Mouse (Mus musculus) right cerebral cortex, postnatal 10 days (tissue): ENCODE results near the gene Gm45711.
A peak's percentile ranks its signal among the peaks of the same experiment; 100 is the strongest.
"Not testable (repeated sequence)": the region's sequence is repeated elsewhere in the genome, so short reads cannot be mapped to it uniquely, and the experiment has no call there.

Experiments used
- DNase-seq, 2 experiments: peaks; one replicate each; pipeline ENCODE4 v3.0.0; 2021; ENCODE audit warnings: low spot score in 2 of 2

Gene Gm45711

DNA sequence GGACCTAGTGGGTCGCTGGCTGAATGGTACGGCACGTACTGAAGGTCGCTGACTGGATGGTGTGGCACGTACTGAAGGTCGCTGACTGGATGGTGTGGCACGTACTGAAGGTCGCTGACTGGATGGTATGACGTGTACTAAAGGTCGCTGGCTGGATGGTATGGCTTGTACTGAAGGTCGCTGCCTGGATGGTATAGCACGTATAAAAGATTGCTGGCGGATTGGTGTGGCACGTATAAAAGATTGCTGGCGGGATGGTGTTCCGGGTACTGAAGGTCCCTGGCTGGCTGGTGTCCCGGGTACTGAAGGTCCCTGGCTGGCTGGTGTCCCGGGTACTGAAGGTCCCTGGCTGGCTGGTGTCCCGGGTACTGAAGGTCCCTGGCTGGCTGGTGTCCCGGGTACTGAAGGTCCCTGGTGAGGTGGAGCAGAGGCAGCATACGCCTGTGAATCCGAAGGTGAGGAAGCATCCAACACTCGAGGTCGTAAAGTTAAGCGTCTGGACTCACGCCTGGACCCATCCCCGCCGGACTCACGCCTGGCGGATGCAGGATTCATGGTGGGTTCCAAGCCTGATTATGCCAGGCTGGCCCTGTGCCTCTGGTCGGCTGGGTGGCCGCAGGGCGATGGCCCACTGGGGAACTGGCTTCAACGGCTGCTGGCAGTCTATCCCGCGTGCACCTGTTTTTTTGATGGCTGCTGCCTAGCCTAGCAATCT, at the start of gene Gm45711, which contains the start of gene Cmtm1:
TSS of gene Gm45711 (minus strand) at position 641 of the 715 bp plus-strand sequence.
TSS of gene Cmtm1 (minus strand) at position 705 of the 715 bp plus-strand sequence.
- peak; percentile 33 to 47 for DNase-seq

GRCm38 (mm10) chr8:104358637-104359036, 48.8 kb upstream of the Gm45711 start:
- DNase-seq, result no peak

- no peak for DNase-seq
Observed at GRCm38 (mm10) chr8:104354504-104354903, 44.6 kb upstream of the Gm45711 start.

DNA sequence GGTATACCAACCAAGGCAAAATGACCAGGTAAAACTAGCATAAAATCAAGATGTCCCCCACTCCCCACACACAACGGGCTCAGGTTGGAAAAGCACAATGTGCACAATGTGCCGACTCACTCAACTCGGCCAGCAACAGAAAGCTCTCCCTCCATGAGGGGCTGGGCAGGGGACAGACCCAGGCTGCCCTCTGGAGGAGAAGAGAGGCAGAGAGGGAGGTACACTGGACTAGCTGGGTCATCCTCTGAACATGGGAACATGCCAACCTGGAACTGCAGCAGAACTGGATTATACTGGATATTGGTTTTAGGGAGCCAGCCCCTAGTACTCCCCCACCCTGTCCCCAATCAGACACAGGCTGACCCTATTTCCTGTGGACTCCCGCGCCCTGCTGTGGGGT, 43.3 kb upstream of the Gm45711 start:
- DNase-seq, result no peak

- DNase-seq, result no peak
Observed at GRCm38 (mm10) chr8:104350047-104350446, 40.2 kb upstream of the Gm45711 start.

DNA sequence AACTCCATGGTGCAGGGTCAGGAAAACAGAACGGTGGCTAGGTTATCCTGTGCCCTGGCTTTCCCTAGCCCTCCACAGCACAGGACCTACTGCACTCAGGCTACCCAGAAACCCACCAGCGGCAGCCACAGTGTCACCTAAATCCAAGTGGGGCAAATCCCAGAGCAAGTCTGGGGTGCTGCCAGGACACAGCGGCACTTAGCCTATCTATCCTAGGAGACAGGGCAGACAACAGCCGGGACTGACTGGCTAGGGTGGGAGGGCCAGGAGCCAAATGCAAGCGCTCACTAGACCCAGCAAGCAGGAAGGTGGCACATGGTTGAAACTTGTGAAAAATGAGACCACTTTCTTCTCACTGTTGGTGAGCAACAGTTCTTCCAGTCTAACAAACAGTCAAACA, 39.1 kb upstream of the Gm45711 start:
- no peak for DNase-seq

GRCm38 (mm10) chr8:104346706-104347105, 36.8 kb upstream of the Gm45711 start:
- DNase-seq, result no peak

DNA sequence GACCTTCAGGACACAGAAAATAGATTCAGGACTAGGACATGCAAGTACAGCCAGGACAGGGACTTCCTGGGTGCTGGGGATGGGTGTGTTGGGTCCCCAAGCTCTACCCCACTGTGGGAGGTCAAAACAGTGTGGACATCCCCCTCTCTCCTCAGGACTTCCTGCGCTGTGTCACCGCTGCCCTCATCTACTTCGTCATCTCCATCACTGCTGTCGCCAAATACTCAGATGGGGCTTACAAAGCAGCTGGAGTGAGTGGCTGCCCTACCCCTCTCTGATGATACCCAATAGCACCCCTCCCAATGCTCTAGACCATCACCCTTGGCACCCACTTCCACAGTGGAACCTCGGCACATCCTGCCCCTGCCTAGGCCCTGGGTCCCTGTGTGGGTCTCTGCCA, 34.7 kb upstream of the Gm45711 start:
- no peak for DNase-seq

DNA sequence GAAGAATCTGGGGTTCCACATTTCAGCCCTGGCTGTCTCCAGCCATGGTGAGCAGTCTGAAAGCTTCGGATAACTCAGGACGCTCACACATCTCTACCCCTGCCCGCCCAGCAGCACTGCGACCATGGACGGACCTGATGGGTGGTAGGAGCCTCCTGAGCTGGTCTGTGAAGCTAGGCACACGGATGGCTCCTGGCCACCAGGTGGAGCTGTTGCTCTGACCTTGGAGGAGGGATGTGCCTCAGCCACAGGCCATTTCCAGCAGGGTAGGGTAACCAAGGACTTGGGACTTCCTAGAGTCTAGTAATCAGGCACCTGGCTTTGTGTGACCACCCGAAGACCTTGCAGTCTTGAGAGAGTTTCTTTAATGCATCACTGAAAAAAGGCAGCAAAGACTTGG, 34.1 kb upstream of the Gm45711 start:
- DNase-seq, result peak; percentile 82 to 90

DNA sequence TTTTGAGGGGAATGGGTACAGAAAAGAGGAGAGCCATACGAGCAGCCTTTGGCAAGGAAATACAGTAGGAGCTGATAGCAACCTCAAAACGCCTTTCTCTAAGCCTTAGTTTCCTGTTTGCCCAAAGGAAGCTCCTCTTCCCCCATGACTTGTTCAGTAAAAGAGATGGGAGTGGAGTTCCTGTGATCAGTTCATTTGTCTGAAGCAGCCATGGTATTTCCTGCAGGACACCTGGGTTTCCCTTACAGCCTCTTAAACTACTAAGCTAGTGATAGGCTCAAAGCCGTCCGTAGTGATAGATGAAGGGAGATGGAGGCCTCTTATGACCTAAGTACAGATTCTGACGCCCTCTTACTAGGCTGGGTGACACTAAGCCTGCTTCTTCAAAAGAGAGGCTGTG, 32.5 kb upstream of the Gm45711 start:
- no peak for DNase-seq

GRCm38 (mm10) chr8:104341678-104342077, 31.8 kb upstream of the Gm45711 start:
- no peak for DNase-seq

DNA sequence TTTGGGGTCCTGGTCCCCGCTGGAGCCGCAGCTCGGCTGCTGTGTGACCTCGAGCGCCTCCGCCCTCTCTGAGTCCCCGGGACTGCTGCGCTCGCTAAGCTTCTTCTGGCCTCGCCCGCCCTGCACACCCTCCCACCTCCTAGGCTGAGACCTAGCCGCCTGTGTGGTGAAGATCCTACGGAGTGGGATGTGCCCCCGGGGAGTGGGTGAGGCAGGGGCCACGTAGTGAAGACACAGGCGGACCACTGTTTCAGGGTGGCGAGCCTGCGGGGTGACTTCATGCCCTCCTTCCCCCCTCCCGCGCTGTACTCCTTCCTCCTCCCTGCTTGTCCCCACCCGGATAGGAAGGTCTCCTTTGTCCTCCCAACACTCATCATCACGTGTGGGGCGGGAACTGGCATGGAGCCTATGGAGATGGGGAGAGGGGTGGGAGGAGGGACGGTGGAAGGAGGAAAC, 31.3 kb upstream of the Gm45711 start:
- peak; percentile 71 to 73 for DNase-seq

DNA sequence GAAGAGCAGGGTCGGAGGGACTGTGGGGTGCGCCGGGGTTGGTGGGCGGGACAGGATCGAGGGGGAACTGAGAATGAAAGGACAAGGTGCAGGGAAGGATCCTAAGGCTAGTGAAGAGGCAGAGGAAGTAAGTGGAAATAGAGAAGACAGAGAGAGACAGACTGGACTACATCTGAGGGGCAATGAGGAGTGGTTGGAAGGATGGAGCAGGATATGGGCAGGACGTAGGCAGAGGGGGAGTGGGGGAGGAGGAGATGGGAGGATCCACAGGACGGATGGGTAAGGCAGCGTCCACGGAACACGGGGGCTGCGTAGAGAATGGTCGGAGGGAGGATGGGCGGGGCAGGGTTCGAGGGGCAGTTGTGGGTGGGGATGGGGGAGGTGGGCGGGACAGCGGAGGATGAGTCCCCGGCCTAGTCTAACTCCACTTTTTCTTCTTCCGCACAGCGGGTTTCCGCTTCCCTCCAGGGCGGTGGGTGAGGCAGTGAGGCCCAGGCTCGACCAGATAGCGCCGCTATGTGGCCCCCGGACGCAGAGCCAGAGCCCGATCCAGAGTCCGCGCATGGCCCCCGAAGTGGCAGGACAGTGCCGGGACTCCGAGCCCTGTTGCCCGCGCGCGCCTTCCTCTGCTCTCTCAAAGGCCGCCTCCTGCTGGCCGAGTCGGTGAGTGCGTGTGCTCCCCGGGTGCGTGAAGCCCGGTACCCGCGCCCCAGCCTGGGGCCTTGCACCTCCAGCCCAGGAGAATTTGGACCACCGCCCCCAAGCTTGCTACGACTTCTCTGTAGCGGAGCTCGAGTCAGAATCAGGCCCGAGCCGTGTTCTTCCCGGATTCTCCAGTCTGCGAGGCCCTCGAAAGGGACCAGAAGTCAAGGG, 30.6 kb upstream of the Gm45711 start:
- peak; percentile 80 to 82 for DNase-seq

GRCm38 (mm10) chr8:104339983-104340232, 30.0 kb upstream of the Gm45711 start:
- DNase-seq, result no peak

GRCm38 (mm10) chr8:104339229-104339982, 29.5 kb upstream of the Gm45711 start, which contains the start of gene Cmtm3:
Gene Cmtm3 (plus strand): TSS chr8:104339410.
- DNase-seq, result peak; percentile 54 to 58

DNA sequence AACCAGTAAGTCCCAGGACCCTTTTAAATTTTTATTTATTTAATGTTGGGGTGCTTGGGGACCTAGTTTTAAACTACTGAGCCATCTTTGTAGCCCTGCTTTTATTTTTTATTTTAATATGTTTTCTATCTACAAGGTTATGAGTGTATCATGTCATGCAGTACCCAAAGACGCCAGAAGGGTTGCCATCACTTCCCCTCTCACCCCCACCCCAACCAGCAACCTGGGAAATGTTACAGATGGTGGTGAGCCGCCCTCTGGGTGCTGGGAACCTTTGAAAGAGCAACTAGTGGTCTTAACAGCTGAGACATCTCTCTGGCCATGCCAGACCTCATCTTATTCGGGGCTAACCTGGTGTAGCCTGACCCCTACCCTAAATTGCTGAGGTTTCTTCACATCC, 28.0 kb upstream of the Gm45711 start:
- DNase-seq, result peak in 1 of 2 experiments; percentile 15

GRCm38 (mm10) chr8:104336806-104337205, 26.9 kb upstream of the Gm45711 start:
- DNase-seq, result peak in 1 of 2 experiments; percentile 13

DNA sequence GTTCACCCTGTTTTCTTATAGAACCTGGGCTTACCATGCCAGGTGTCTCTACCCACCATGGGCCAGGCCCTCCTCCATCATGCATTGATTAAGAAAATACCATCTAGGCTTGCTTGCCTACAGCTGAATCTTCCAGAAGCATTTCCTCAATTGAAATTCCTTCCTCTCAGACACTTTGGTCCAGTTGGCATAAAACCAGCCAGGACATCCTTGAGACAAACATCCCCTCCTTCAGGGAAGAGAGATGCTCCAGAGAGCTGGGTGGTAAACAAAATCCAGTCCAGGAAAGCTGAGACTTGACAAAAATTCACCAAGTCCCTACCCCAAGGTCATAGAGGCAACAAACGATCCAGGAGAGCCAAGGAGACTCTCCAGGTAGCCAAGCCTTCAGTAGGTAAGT, 24.3 kb upstream of the Gm45711 start:
- peak in 1 of 2 experiments; percentile 10 for DNase-seq

DNA sequence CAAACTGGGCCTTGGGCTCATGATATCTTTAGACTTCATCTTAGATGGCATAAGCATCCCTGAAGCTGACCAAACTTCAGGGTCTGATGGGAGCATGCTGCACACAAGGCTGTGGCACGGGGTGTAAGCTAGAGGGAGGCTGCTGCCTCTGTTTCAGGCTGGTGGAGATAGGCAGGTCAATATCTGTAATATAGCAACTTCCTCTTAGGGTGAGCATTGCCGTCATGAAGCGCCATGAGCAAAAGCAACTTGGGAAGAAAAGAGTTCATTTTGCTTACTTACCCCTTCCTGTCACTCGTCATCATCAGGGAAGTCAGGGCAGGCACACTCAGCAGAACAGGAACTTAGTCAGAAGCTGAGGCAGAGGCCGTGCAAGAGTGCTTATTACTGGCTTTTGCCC, 23.9 kb upstream of the Gm45711 start:
- DNase-seq, result peak in 1 of 2 experiments; percentile 15

- DNase-seq, result peak in 1 of 2 experiments; percentile 7
Observed at GRCm38 (mm10) chr8:104332665-104333631, 23.1 kb upstream of the Gm45711 start.

- DNase-seq, result not testable (repeated sequence)
Observed at GRCm38 (mm10) chr8:104321930-104322329, 12.0 kb upstream of the Gm45711 start, which contains the start of gene Cmtm2b. Gene Cmtm2b (plus strand): TSS chr8:104322230.
